Mouse (Mus musculus) B cell, adult 62 days (primary cell): ENCODE data around the gene C2. TPM values are rescaled to one million over a fixed set of nuclear protein-coding genes. Genes with fewer than 3 reads are reported as not detected.

ENCODE experiments used
- total RNA-seq: library from RNA; stranded (reverse); gene quantifications from 4 replicates; pipeline ENCODE4 v1.2.4, GENCODE M21; 2023

C2 gene
- total RNA-seq = 1.6 to 3.1 TPM (median 3.1 TPM) in 4 replicates

DNA sequence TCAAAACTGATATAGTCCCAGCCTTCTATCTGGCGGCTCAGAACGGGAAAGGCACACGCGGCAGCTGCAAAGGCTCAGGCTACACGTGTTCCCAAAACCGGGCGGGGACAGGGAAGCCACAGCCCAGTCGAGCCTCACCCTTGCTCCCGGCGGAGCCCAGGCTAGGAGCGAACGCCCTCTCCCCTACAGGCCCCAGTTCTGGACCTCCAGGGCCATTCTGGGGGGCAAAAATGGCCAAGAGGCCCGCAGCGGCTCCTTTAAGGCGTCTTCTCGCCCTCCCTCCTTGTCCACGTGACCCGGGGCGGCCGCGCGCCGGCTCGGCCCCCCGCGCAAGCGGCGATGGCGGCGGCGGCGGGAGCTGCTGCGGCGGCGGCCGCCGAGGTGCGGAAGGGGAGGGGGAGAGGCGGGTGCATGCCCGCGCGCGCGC lies at the start of gene C2, which contains the start of gene Ehmt2:
Gene C2 (minus strand): TSS at position 106 of the 427 bp plus-strand sequence.
Gene Ehmt2 (plus strand): TSS at position 310 of the 427 bp plus-strand sequence.

DNA sequence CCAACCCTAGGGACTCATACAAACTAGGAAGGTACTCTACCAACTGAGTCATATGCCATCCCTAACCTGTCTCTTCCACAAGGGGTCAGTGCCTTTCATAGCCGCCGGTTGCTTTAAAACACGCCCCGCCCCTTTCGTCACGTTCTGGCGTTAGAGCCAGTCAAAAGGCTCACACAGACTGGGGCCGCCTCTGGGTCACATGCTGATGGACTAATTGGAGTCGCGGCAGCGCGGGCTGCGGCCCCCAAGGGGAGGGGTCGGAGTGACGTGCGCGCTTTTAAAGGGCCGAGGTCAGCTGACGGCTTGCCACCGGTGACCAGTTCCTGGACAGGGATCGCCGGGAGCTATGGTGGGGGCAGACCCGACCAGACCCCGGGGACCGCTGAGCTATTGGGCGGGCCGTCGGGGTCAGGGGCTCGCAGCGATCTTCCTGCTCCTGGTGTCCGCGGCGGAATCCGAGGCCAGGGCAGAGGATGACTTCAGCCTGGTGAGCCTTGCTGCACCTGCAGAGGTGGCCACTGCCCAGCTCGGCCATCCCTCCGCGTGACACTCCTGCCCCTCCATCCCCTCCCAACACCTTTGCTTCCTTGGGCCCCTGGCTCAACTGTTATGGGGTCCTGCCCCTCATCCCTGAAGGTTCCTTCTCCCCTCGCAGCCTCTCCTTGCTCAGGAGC lies 33.1 kb upstream of the C2 start, which contains the start of gene Neu1:
Gene Neu1 (plus strand): TSS at position 193 of the 674 bp plus-strand sequence.

DNA sequence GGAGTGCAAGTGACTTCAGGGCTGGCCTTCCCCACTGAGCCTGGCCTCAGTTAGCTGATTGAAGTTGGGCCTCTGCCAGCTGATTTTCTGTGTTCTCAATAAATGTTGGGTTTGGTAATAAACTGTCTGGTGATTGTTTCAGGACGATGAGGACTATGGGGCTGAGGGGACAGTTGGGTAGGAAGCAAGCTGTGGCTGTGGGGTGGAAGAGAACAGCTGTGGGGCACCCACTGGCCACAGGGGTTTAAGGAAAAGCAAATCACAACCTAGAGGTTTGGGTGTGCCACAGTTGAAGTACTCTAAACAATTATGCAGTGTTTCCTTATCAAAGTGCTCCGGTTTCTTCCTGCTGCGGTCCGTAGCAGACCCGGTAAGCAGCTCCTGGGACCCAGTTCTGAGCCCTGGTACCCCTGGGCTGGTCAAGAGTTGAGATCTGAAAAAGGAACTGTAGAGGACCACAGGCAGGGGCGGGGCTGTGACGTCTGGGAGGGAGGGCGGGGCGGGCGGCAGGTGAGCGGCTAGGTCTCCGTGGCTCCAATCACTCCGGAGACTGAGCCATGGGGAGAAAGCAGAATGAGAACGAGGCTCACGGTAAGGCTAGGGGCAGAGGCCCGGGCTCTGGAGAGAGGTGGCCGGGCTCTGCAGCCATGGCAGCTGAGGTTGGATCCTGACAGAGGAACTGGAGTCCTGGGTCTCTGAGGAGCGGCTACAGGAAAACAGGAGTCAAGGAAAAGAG lies 16.0 kb upstream of the C2 start, which contains the start of gene Slc44a4:
Gene Slc44a4 (plus strand): TSS at position 537 of the 736 bp plus-strand sequence.

DNA sequence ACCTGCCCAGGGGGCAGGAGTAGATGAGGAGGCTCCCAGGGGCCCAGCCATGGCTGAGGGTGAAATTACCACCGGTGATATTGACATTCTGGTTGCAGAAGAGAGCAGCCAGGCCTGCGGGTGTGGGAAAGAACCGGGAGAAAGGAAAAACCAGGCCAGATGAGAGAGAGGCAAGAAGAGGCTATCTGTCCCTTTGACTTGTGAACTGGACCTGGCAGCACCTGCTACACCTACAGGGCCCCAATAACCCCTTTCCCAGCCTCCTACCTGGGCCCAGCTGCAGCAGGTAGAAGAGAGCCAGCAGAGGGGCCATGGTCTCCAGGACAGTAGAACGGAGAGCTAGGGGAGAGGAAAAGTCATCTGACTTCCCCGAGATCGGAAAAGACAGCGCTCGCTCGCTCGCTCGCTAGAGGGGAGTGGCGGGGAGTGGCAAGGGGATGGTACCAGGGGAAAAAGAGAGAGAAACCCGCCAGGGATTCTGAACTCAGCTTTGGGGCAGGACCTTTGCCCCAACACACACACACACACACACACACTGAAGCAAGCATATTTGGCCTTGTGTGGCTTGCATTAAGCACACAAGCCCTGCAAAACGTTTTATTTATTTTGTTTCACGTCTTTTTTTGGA lies 16.3 kb downstream of the C2 start, which contains the start of gene Gm20547:
Gene Gm20547 (minus strand): TSS at position 360 of the 628 bp plus-strand sequence.

DNA sequence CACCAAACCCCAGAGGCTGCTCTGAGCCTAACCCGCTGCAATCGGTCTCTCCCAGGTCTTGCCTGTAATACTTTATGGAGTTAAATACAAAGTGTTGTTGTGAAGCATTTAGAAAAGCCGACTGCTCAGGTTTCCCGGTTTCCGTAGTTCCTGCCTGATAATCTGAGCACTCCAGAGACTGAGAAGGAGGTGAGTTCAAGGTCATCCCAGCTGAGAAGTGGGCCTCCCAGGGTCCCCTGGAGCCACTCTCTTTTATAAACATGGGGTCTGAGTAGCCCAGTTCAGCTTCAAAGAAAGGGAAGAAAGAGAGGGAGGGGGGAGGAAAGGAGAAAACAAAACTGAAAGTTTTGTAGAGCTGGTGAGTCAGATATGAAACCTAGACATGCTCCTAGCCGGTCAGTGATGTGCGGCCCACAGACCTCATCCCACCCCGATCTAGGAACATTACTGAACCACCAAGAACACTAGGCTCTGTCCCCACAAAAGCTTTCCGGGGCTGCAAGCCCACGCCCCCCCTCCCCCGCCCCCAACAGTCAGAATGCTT lies 18.7 kb downstream of the C2 start, which contains the start of gene Zbtb12:
Gene Zbtb12 (plus strand): TSS at position 148 of the 544 bp plus-strand sequence.

DNA sequence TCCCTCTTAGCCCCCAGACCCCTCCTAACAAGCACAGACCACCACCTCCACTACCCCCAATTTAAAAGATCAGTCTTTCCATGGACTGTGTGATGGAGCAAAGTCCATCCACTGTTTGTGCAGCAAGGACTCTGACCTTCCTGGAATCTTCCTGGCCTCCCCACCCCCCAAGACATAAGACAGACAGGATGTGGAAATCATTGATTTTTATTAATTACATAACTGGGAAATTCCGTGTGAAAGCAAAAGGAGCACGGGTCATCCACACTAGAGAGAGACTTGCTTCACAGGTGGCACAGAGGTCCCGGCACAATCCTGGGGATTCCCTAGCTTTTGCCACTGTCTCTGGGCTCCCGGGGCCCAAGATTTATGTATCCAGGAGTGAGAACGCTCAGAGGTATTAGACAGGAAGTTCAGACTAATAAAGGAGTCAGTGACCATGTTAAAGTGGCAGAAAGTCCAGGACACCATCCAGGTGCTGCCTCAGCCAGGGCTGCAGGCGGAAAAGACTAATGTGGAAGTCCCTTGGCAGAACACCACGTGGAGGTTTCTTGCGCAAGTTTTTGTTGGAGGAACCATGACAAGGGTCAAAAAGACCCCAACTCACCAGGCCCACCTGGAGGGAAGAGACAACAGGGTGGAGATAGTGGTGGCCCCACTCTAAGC lies 35.5 kb downstream of the C2 start, which contains the start of gene Cfb:
Gene Cfb (minus strand): TSS at position 103 of the 666 bp plus-strand sequence.

DNA sequence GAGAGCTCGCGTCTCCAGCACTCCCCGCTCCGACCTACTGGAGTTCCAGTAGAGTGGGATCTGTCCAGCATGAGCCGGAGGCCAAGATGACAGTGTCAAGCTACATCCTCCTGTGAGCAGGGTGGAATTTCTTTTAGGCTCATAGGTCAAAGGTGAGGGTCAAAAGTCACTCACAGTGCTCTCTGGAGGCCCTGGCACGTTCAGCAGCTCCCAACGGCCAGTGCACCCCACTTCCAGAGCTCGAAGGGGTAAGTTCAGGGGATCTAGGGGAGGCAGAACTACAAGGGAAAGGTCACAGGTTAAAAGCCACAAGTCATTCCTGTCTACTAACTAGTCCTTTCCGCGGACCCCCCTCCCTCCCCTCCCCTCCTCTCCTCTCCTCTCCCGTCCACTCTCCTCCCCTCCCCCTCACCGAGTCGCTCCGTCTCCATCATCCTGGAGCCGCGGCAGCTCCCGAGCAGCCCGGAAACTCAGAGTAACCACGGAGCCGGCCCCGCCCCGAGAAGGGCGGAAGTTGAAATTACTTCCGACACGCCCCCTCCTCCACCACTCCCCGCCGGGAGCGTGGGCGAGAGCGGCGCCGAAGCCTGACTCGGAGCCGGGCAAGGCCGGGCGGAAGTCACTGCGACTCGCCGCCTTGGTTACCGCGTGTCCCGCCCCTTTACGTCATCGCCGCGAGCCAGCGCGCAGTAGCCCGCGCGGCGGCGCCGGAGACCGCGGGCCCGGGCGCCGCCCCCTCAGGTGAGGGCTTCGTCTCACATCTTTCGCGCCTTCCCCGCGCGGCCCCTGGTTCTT lies 48.1 kb downstream of the C2 start, which contains the start of the genes Skiv2l and Nelfe:
Gene Skiv2l (minus strand): TSS at position 489 of the 795 bp plus-strand sequence.
Gene Nelfe (plus strand): TSS at position 670 of the 795 bp plus-strand sequence.

DNA sequence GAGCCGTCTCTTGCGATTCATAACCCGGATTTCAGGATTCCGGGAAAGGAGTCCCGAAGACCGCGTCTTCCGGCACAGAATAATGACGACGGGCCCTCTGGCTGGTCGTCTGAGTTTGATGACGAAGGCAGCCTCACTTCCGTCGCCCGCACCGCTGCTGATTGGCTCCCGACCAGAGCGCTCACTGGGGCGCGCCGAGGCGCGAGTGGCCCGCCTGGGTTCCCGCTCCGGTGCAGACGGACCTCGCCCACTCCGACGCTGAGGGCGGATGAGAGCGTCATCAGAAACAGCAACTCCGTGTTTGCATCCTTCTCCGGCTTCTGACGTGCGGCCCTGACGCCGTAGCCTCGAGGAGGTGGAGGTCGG lies 61.2 kb downstream of the C2 start, which contains the start of the genes Stk19 and Dxo:
Gene Stk19 (minus strand): TSS at position 90 of the 366 bp plus-strand sequence.
Gene Dxo (plus strand): TSS at position 164 of the 366 bp plus-strand sequence.

Other genes with a start within 250 kb of the C2 start
- 0.09 to 0.19 TPM (median 0.13 TPM) in 4 replicates for gene Tnxb, start 227.7 kb downstream of the C2 start, total RNA-seq
- gene C4b, start 154.4 kb downstream of the C2 start, total RNA-seq = 1.5 to 2.8 TPM (median 2.1 TPM) in 4 replicates
- not detected in 4 replicates for gene Cyp21a1, start 93.7 kb downstream of the C2 start, total RNA-seq
- 70.2 to 78.8 TPM (median 74.6 TPM) in 4 replicates for gene Stk19, start 61.3 kb downstream of the C2 start, total RNA-seq
- gene Dxo, start 61.2 kb downstream of the C2 start, total RNA-seq = 83.3 to 87.2 TPM (median 86.2 TPM) in 4 replicates
- 99.2 to 119 TPM (median 104 TPM) in 4 replicates for gene Skiv2l, start 48.1 kb downstream of the C2 start, total RNA-seq
- 31.6 to 38.4 TPM (median 32.6 TPM) in 4 replicates for gene Nelfe, start 47.9 kb downstream of the C2 start, total RNA-seq
- gene Cfb, start 35.7 kb downstream of the C2 start, total RNA-seq = 0.60 TPM in 1 of 4 replicates, not detected in the others
- gene Zbtb12, start 18.8 kb downstream of the C2 start, total RNA-seq = 11.5 to 12.8 TPM (median 11.9 TPM) in 4 replicates
- not detected in 4 replicates for gene Gm20547, start 16.2 kb downstream of the C2 start, total RNA-seq
- gene Ehmt2, start 204 bp upstream of the C2 start, total RNA-seq = 145 to 166 TPM (median 150 TPM) in 4 replicates
- not detected in 4 replicates for gene Slc44a4, start 16.2 kb upstream of the C2 start, total RNA-seq
- 91.5 to 104 TPM (median 98.0 TPM) in 4 replicates for gene Neu1, start 33.0 kb upstream of the C2 start, total RNA-seq
- gene Hspa1b, start 61.0 kb upstream of the C2 start, total RNA-seq = 143 to 677 TPM (median 225 TPM) in 4 replicates
- 1.1 TPM in 1 of 4 replicates, not detected in the others for gene Gm20481, start 71.6 kb upstream of the C2 start, total RNA-seq
- gene Hspa1a, start 73.9 kb upstream of the C2 start, total RNA-seq = 69.3 to 362 TPM (median 119 TPM) in 4 replicates
- gene Hspa1l, start 74.4 kb upstream of the C2 start, total RNA-seq = 0.24 to 0.40 TPM in 2 of 4 replicates, not detected in the others
- gene Lsm2, start 83.6 kb upstream of the C2 start, total RNA-seq = 27.8 to 35.0 TPM (median 28.9 TPM) in 4 replicates
- gene Vars, start 102.7 kb upstream of the C2 start, total RNA-seq = 237 to 278 TPM (median 258 TPM) in 4 replicates
- gene Vwa7, start 118.3 kb upstream of the C2 start, total RNA-seq = 0.28 to 0.52 TPM (median 0.30 TPM) in 4 replicates
- 3.0 to 6.4 TPM (median 4.1 TPM) in 4 replicates for gene Sapcd1, start 129.8 kb upstream of the C2 start, total RNA-seq
- gene Msh5, start 148.5 kb upstream of the C2 start, total RNA-seq = 8.7 to 15.9 TPM (median 11.2 TPM) in 4 replicates
- 185 to 195 TPM (median 191 TPM) in 4 replicates for gene Clic1, start 151.7 kb upstream of the C2 start, total RNA-seq
- gene Ddah2, start 160.8 kb upstream of the C2 start, total RNA-seq = 2.2 to 6.0 TPM (median 4.3 TPM) in 4 replicates
- not detected in 4 replicates for gene Ly6g6c, start 167.1 kb upstream of the C2 start, total RNA-seq
- gene Mpig6b, start 167.9 kb upstream of the C2 start, total RNA-seq = not detected in 4 replicates
- not detected in 4 replicates for gene Ly6g6e, start 178.6 kb upstream of the C2 start, total RNA-seq
- not detected in 4 replicates for gene Ly6g6d, start 179.8 kb upstream of the C2 start, total RNA-seq
- not detected in 4 replicates for gene Ly6g6f, start 187.3 kb upstream of the C2 start, total RNA-seq
- 72.8 to 85.6 TPM (median 76.5 TPM) in 4 replicates for gene Abhd16a, start 191.0 kb upstream of the C2 start, total RNA-seq
- gene Ly6g5c, start 210.0 kb upstream of the C2 start, total RNA-seq = not detected in 4 replicates
- gene Ly6g5b, start 217.2 kb upstream of the C2 start, total RNA-seq = 0.66 to 1.6 TPM (median 1.3 TPM) in 4 replicates
- 19.6 to 24.1 TPM (median 22.1 TPM) in 4 replicates for gene Gpank1, start 223.2 kb upstream of the C2 start, total RNA-seq
- 114 to 130 TPM (median 122 TPM) in 4 replicates for gene Csnk2b, start 223.8 kb upstream of the C2 start, total RNA-seq
- gene D17H6S53E, start 228.1 kb upstream of the C2 start, total RNA-seq = 12.0 to 17.1 TPM (median 14.5 TPM) in 4 replicates
- gene Apom, start 233.8 kb upstream of the C2 start, total RNA-seq = 1.2 to 1.6 TPM in 2 of 4 replicates, not detected in the others
- gene Bag6, start 236.9 kb upstream of the C2 start, total RNA-seq = 465 to 496 TPM (median 476 TPM) in 4 replicates